ENCODE assay signal across 8 mouse cellular contexts in genomic region chr17:69382511-69383100, GRCm38 (mm10). TPM values are rescaled to one million over a fixed set of nuclear protein-coding genes. Genes with fewer than 3 reads are reported as not detected.
A peak's percentile ranks its signal among the peaks of the same experiment; 100 is the strongest.
DNase-seq lines count a peak whose midpoint lies in the region; ATAC-seq and TF ChIP-seq lines count a peak whose summit lies in the region.

TSS of gene Zbtb14 (plus strand) at chr17:69383050.

- H3K36me3 ChIP-seq in MEL (ENCODE audit: control insufficient read depth in 1 of 2, insufficient read depth in 2 of 2, low read length in 2 of 2): peaks cover 2 to 10% of the 10 kb centered on the region in 2 experiments; a peak in 3 of 4 replicates
- peaks cover 5% of the 10 kb centered on the region for H3K36me3 ChIP-seq in forebrain, postnatal 0 days (ENCODE audit: insufficient read depth)
- peaks cover 15% of the 10 kb centered on the region for H3K36me3 ChIP-seq in lung, embryonic 15.5 days

- peak within 1 kb of the TSS; percentile 98 for H3K9ac ChIP-seq in MEL (ENCODE audit: control insufficient read depth, low read depth, low read length, poor library complexity, severe bottlenecking)
- H3K9ac ChIP-seq in forebrain, postnatal 0 days: peak within 1 kb of the TSS; percentile 97
- H3K9ac ChIP-seq in lung, embryonic 15.5 days: peak within 1 kb of the TSS; percentile 94

- TF ChIP-seq POLR2A in MEL (IDR thresholded peaks at IDR 0.05; ENCODE audit: control insufficient read depth in 1 of 2, insufficient read depth in 1 of 2, low read depth in 1 of 2, low read length in 2 of 2, poor library complexity in 1 of 2): peak; percentile 46 to 63; a peak in 2 of 4 replicates
- TF ChIP-seq POLR2A in cerebellum, adult 2 months (IDR thresholded peaks at IDR 0.05; ENCODE audit: borderline replicate concordance, insufficient read depth, low read length): peak; percentile 51

- H3K4me2 ChIP-seq in forebrain, postnatal 0 days (ENCODE audit: low read depth): peak within 1 kb of the TSS; percentile 91
- H3K4me2 ChIP-seq in lung, embryonic 15.5 days: peak within 1 kb of the TSS; percentile 89

- peaks cover 22% of the 10 kb centered on the region for H3K79me2 ChIP-seq in MEL (ENCODE audit: control insufficient read depth, insufficient read depth, low read length, poor library complexity)

- H3K9me3 ChIP-seq in MEL (replicated peaks; ENCODE audit: insufficient read depth, low read length): no peaks in the 10 kb centered on the region
- H3K9me3 ChIP-seq in forebrain, postnatal 0 days (ENCODE audit: low read length): no peaks in the 10 kb centered on the region
- H3K9me3 ChIP-seq in lung, embryonic 15.5 days: no peaks in the 10 kb centered on the region

- peak; percentile 90 for ATAC-seq in forebrain, postnatal 0 days
- peak; percentile 94 for ATAC-seq in lung, embryonic 15.5 days (ENCODE audit: borderline replicate concordance, extremely low read depth, low FRiP score, low TSS enrichment)

- TF ChIP-seq RAD21 in MEL (IDR thresholded peaks at IDR 0.05; ENCODE audit: low read depth, low read length): no peak

- no peak for TF ChIP-seq EP300 in MEL (IDR thresholded peaks at IDR 0.05; ENCODE audit: low read depth in 1 of 2, low read length in 2 of 2)

- peak within 1 kb of the TSS; percentile 91 for H3K27ac ChIP-seq in MEL (ENCODE audit: control insufficient read depth, low read depth, low read length)
- H3K27ac ChIP-seq in cerebellum, adult 2 months (ENCODE audit: insufficient read depth, low read length): peak within 1 kb of the TSS; percentile 93
- H3K27ac ChIP-seq in forebrain, postnatal 0 days (ENCODE audit: low read depth, low read length): peak within 1 kb of the TSS; percentile 100
- peak within 1 kb of the TSS; percentile 100 for H3K27ac ChIP-seq in lung, embryonic 15.5 days

- H3K27me3 ChIP-seq in MEL (ENCODE audit: control insufficient read depth in 1 of 2, insufficient read depth in 2 of 2, low read length in 2 of 2): no peaks in the 10 kb centered on the region
- H3K27me3 ChIP-seq in cerebellum, adult 2 months (ENCODE audit: control insufficient read depth, insufficient read depth, low read length): no peaks in the 10 kb centered on the region
- no peaks in the 10 kb centered on the region for H3K27me3 ChIP-seq in forebrain, postnatal 0 days (ENCODE audit: insufficient read depth, low read length)
- no peaks in the 10 kb centered on the region for H3K27me3 ChIP-seq in lung, embryonic 15.5 days

- WGBS in cerebellum, adult 2 months: under 1% methylated on average over 61 of the region's 72 CpGs
- under 1% methylated on average over 55 of the region's 72 CpGs for WGBS in forebrain, postnatal 0 days
- 0% methylated on average over 47 of the region's 72 CpGs for whole genome bisulfite sequencing in lung, embryonic 15.5 days

- peak; percentile 97 for DNase-seq in MEL (ENCODE audit: low read depth, low spot score)
- DNase-seq in cerebellum, adult 2 months: peak; percentile 88 to 93
- peak; percentile 96 for DNase-seq in forebrain, postnatal 0 days
- DNase-seq in heart, postnatal 4 days: peak; percentile 96
- peak; percentile 84 to 86 for DNase-seq in layer of hippocampus, adult 8-10 months (ENCODE audit: low spot score in 2 of 2)
- DNase-seq in ovary, adult 18-20 months (ENCODE audit: low spot score): peak; percentile 93
- peak; percentile 97 for DNase-seq in thymus, postnatal 0 days (ENCODE audit: low spot score)

- H3K4me1 ChIP-seq in MEL (ENCODE audit: control insufficient read depth in 1 of 2, insufficient read depth in 2 of 2, low read length in 2 of 2): peaks cover 2 to 13% of the 10 kb centered on the region in 2 experiments; a peak in 2 of 4 replicates
- peaks cover 3% of the 10 kb centered on the region; the same call in 1 of the 2 replicates for H3K4me1 ChIP-seq in cerebellum, adult 2 months (ENCODE audit: control insufficient read depth, insufficient read depth, low read length)
- peaks cover 17% of the 10 kb centered on the region for H3K4me1 ChIP-seq in forebrain, postnatal 0 days (ENCODE audit: insufficient read depth)
- H3K4me1 ChIP-seq in lung, embryonic 15.5 days: peaks cover 12% of the 10 kb centered on the region

- no peak for TF ChIP-seq CTCF in MEL (IDR thresholded peaks at IDR 0.05 in 2 of 3, conservative IDR thresholded peaks at IDR 0.05 in 1 of 3; ENCODE audit: control insufficient read depth in 1 of 3, insufficient read depth in 1 of 3, low read depth in 2 of 3, low read length in 3 of 3, poor library complexity in 1 of 3, severe bottlenecking in 1 of 3)
- TF ChIP-seq CTCF in cerebellum, adult 2 months (IDR thresholded peaks at IDR 0.05; ENCODE audit: borderline replicate concordance, insufficient read depth, low read depth, low read length): no peak
- TF ChIP-seq CTCF in forebrain, postnatal 0 days (IDR thresholded peaks at IDR 0.05; ENCODE audit: low read depth): peak; percentile 43

- peak within 1 kb of the TSS; percentile 84 to 96 for H3K4me3 ChIP-seq in MEL (ENCODE audit: control insufficient read depth in 1 of 2, insufficient read depth in 1 of 2, low read depth in 2 of 2, low read length in 2 of 2)
- H3K4me3 ChIP-seq in cerebellum, adult 2 months (replicated peaks; ENCODE audit: insufficient read depth, low read depth, low read length): peak within 1 kb of the TSS; percentile 71
- peak within 1 kb of the TSS; percentile 87 for H3K4me3 ChIP-seq in forebrain, postnatal 0 days (ENCODE audit: low read depth, low read length)
- peak within 1 kb of the TSS; percentile 93 for H3K4me3 ChIP-seq in lung, embryonic 15.5 days

TF ChIP-seq in MEL, 35 proteins besides CTCF, POLR2A, EP300 and RAD21:
- TF ChIP-seq TBP (IDR thresholded peaks at IDR 0.05; ENCODE audit: low read depth, low read length): no peak
- peak; percentile 57; the same call in 1 of the 2 replicates for TF ChIP-seq HCFC1 (IDR thresholded peaks at IDR 0.05; ENCODE audit: low read depth, low read length)
- 0 out of 2 replicates have a peak, but pooled peaks have one; percentile 24 for TF ChIP-seq ELF1 (IDR thresholded peaks at IDR 0.05; ENCODE audit: low read depth, low read length)
- no peak; the same call in 1 of the 2 replicates for TF ChIP-seq MAX (IDR thresholded peaks at IDR 0.05; ENCODE audit: low read length)
- TF ChIP-seq TAL1 (IDR thresholded peaks at IDR 0.05; ENCODE audit: low read length): no peak
- TF ChIP-seq TCF12 (IDR thresholded peaks at IDR 0.05; ENCODE audit: low read depth, low read length): 0 out of 2 replicates have a peak, but pooled peaks have one; percentile 10
- peak; percentile 51; the same call in 1 of the 2 replicates for TF ChIP-seq E2F4 (IDR thresholded peaks at IDR 0.05; ENCODE audit: borderline replicate concordance, low read depth, low read length)
- TF ChIP-seq BHLHE40 (IDR thresholded peaks at IDR 0.05; ENCODE audit: borderline replicate concordance, low read depth, low read length): peak; percentile 37
- TF ChIP-seq NRF1 (IDR thresholded peaks at IDR 0.05; ENCODE audit: insufficient read depth, low read depth, low read length, poor library complexity, severe bottlenecking): peak; percentile 76
- peak; percentile 52; the same call in 1 of the 2 replicates for TF ChIP-seq MYC (IDR thresholded peaks at IDR 0.05; ENCODE audit: low read depth, low read length)
- peak; percentile 56; the same call in 1 of the 2 replicates for TF ChIP-seq NELFE (IDR thresholded peaks at IDR 0.05; ENCODE audit: low read depth, low read length)
- no peak for TF ChIP-seq POLR2AphosphoS5 (IDR thresholded peaks at IDR 0.05; ENCODE audit: borderline replicate concordance, low read depth, low read length)
- TF ChIP-seq CHD1 (IDR thresholded peaks at IDR 0.05; ENCODE audit: low read depth, low read length): no peak
- peak; percentile 93; the same call in 1 of the 2 replicates for TF ChIP-seq MAZ (IDR thresholded peaks at IDR 0.05; ENCODE audit: low read depth, low read length)
- TF ChIP-seq SIN3A (IDR thresholded peaks at IDR 0.05; ENCODE audit: low read length): peak; percentile 38

RNA-seq across cellular contexts. Expression of gene Zbtb14, which starts in this region (rescaled TPM):
- total RNA-seq in MEL (2012; rRNA removed): 8.7 and 9.0 TPM in 2 replicates
- 10 to 100 TPM in 1 of 2 experiments, not detected in 1; 11.9 TPM for polyA plus RNA-seq in MEL (2012; ENCODE audit: insufficient read depth in 1 of 2, insufficient read length in 2 of 2, low read depth in 1 of 2, low replicate concordance in 2 of 2, missing spikeins in 1 of 2)
- 15.1 and 16.2 TPM in 2 replicates for polyA plus RNA-seq in cerebellum, adult 2 months (2012; rRNA removed)
- 28.2 and 37.1 TPM in 2 replicates for total RNA-seq in forebrain, postnatal 0 days (2014; rRNA removed)
- polyA plus RNA-seq in forebrain, postnatal 0 days (2015; fragmentation: Nextera tagmentation; extraction: Ambion mirVana): 16.5 and 23.2 TPM in 2 replicates
- 10 to 100 TPM; 12.1 to 13.3 TPM for total RNA-seq in heart, postnatal 4 days (2021)
- 10 to 100 TPM; 20.9 to 24.4 (median 22.4) TPM for total RNA-seq in layer of hippocampus, adult 8-10 months (2022)
- polyA plus RNA-seq in lung, embryonic 15.5 days (2015; fragmentation: Nextera tagmentation; extraction: Ambion mirVana): 25.2 and 25.4 TPM in 2 replicates
- polyA plus RNA-seq in thymus, postnatal 0 days (2015; fragmentation: Nextera tagmentation; extraction: Ambion mirVana): 21.0 and 21.5 TPM in 2 replicates

Comparison
In these comparisons a context has a peak if more than half of its experiments do, and no peak if none do; other contexts are left out.
1. Peak in every context shown above with its lines: DNase-seq, ATAC-seq, H3K4me3 ChIP-seq and H3K27ac ChIP-seq.